Mouse (Mus musculus) B cell, adult 2 months (primary cell): Measurements from ENCODE around the gene Fyttd1.

Experiments
- DNase-seq, 2 experiments: peaks; one replicate each; pipeline ENCODE4 v3.0.0; 2022

The Fyttd1 gene

GRCm38 (mm10) chr16:32945379-32945778, 68.1 kb downstream of the Fyttd1 start:
- no peak for DNase-seq

- DNase-seq = no peak
Observed at GRCm38 (mm10) chr16:32948016-32948415, 70.7 kb downstream of the Fyttd1 start.

GRCm38 (mm10) chr16:32948656-32949055, 71.4 kb downstream of the Fyttd1 start:
- peak in 1 of 2 experiments; percentile 10 for DNase-seq

GRCm38 (mm10) chr16:32949281-32949680, 72.0 kb downstream of the Fyttd1 start:
- no peak for DNase-seq

- peak; percentile 60 to 66 for DNase-seq
Observed at GRCm38 (mm10) chr16:32951074-32951473, 73.8 kb downstream of the Fyttd1 start.

GRCm38 (mm10) chr16:32953806-32954205, 76.5 kb downstream of the Fyttd1 start:
- no peak for DNase-seq

GRCm38 (mm10) chr16:32954304-32954703, 77.0 kb downstream of the Fyttd1 start:
- DNase-seq = no peak

- DNase-seq = no peak
Observed at GRCm38 (mm10) chr16:32956889-32957288, 79.6 kb downstream of the Fyttd1 start.
